Comparison of ENCODE assay signal across 17 mouse cellular contexts in the genomic region with DNA sequence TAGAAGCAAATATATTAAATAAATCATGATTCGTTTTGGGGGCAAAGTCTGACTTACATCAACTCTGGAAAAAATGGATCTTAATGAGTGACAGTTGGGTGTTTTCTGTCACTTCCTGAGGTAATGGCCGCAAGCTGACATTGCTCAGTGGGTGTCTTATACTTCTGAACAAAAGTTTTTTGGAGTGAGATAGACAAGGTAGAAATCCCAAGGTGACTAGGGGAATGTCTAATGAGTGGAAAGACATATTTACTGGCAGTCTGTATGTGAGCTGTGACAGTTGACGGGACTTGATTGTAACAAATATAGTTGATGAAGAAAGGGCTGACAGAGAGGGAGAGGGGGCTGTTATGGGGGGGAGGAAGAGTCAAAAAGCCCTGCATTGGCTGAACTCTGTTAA.
DNase-seq lines count a peak whose midpoint lies in the region; ATAC-seq and TF ChIP-seq lines count a peak whose summit lies in the region.
"Had no signal": no experiment of that assay in that cellular context is flagged by ENCODE, and none has a peak within 500 bp of the region (broad histone marks: within the 10 kb centered on the region; RNA-seq: fewer than 3 reads in every experiment).

No protein-coding gene starts in this region.

- H3K4me3 ChIP-seq in midbrain, embryonic 15.5 days, result no peak overlapping the region
- no peak overlapping the region for H3K4me3 ChIP-seq in midbrain, embryonic 10.5 days
- no peak overlapping the region for H3K4me3 ChIP-seq in limb, embryonic 10.5 days
- H3K4me3 ChIP-seq: embryonic facial prominence, embryonic 10.5 days; embryonic facial prominence, embryonic 12.5 days; forebrain, embryonic 13.5 days; forebrain, embryonic 15.5 days had no signal

- H3K4me1 ChIP-seq in midbrain, embryonic 15.5 days, result peaks cover 19% of the 10 kb centered on the region
- H3K4me1 ChIP-seq in midbrain, embryonic 10.5 days, result peaks cover 7% of the 10 kb centered on the region
- peaks cover 25% of the 10 kb centered on the region for H3K4me1 ChIP-seq in limb, embryonic 10.5 days

- H3K9me3 ChIP-seq in midbrain, embryonic 15.5 days, result no peaks in the 10 kb centered on the region
- no peaks in the 10 kb centered on the region for H3K9me3 ChIP-seq in midbrain, embryonic 10.5 days (replicated peaks)
- no peaks in the 10 kb centered on the region for H3K9me3 ChIP-seq in limb, embryonic 10.5 days (replicated peaks)
- H3K9me3 ChIP-seq: embryonic facial prominence, embryonic 10.5 days; embryonic facial prominence, embryonic 12.5 days; forebrain, embryonic 13.5 days; forebrain, embryonic 15.5 days had no signal

- DNase-seq in midbrain, embryonic 10.5 days (ENCODE audit: low spot score), result no peak
- peak; percentile 34 for DNase-seq in brain, embryonic 14.5 days (ENCODE audit: low read depth)
- DNase-seq in limb, embryonic 10.5 days (ENCODE audit: low spot score), result no peak
- no peak for DNase-seq in left cerebral cortex, postnatal 10 days (ENCODE audit: extremely low spot score in 1 of 2, low spot score in 2 of 2)
- no peak for DNase-seq in neural tube, embryonic 10.5 days (ENCODE audit: extremely low spot score, low spot score)
- DNase-seq: adrenal gland, adult 2 months; adrenal gland, postnatal 10 days; adrenal gland, postnatal 25 days; cerebellum, adult 11-12 months; cerebellum, adult 9-10 months; cerebellum, postnatal 10 days; cerebellum, postnatal 25 days had no signal

- 66% methylated on average over 3 of the region's 3 CpGs for whole genome bisulfite sequencing in midbrain, embryonic 15.5 days
- WGBS in midbrain, embryonic 10.5 days, result 83% methylated on average over 3 of the region's 3 CpGs
- WGBS in limb, embryonic 10.5 days, result 70% methylated on average over 3 of the region's 3 CpGs

- no peaks in the 10 kb centered on the region for H3K27me3 ChIP-seq in midbrain, embryonic 15.5 days (replicated peaks)
- no peaks in the 10 kb centered on the region for H3K27me3 ChIP-seq in midbrain, embryonic 10.5 days (ENCODE audit: low read depth, poor library complexity, severe bottlenecking)
- 0 out of 2 replicates have a peak, but pooled peaks cover 6% of the 10 kb centered on the region for H3K27me3 ChIP-seq in limb, embryonic 10.5 days (ENCODE audit: low read depth, poor library complexity, severe bottlenecking)
- H3K27me3 ChIP-seq: embryonic facial prominence, embryonic 12.5 days; forebrain, embryonic 15.5 days had no signal

- no peak overlapping the region for H3K9ac ChIP-seq in midbrain, embryonic 15.5 days
- H3K9ac ChIP-seq: embryonic facial prominence, embryonic 12.5 days; forebrain, embryonic 13.5 days; forebrain, embryonic 15.5 days had no signal

- TF ChIP-seq POLR2A in brain, embryonic 14.5 days (IDR thresholded peaks at IDR 0.05; ENCODE audit: borderline replicate concordance, extremely low read depth, insufficient read depth, insufficient read length, poor library complexity, severe bottlenecking), result no peak

- H3K4me2 ChIP-seq in midbrain, embryonic 15.5 days, result no peak overlapping the region
- H3K4me2 ChIP-seq: embryonic facial prominence, embryonic 12.5 days; forebrain, embryonic 13.5 days; forebrain, embryonic 15.5 days had no signal

- TF ChIP-seq CTCF in brain, embryonic 14.5 days (IDR thresholded peaks at IDR 0.05; ENCODE audit: borderline replicate concordance, extremely low read depth, insufficient read depth, insufficient read length), result no peak

- intact Hi-C loops in left cerebral cortex, postnatal 10 days (cut with DNase I), result no loop called here

- peak; percentile 79; the same call in 1 of the 2 replicates for ATAC-seq in midbrain, embryonic 15.5 days (replicated peaks)
- ATAC-seq: forebrain, embryonic 13.5 days; forebrain, embryonic 15.5 days had no signal

- no peak overlapping the region for H3K27ac ChIP-seq in midbrain, embryonic 15.5 days
- no peak overlapping the region for H3K27ac ChIP-seq in midbrain, embryonic 10.5 days (replicated peaks)
- H3K27ac ChIP-seq in limb, embryonic 10.5 days, result 0 out of 2 replicates have a peak overlapping the region, but pooled peaks have one; percentile 56
- H3K27ac ChIP-seq: embryonic facial prominence, embryonic 12.5 days; forebrain, embryonic 13.5 days; forebrain, embryonic 15.5 days had no signal

- H3K36me3 ChIP-seq in midbrain, embryonic 15.5 days (replicated peaks), result no peaks in the 10 kb centered on the region
- no peaks in the 10 kb centered on the region for H3K36me3 ChIP-seq in midbrain, embryonic 10.5 days
- no peaks in the 10 kb centered on the region for H3K36me3 ChIP-seq in limb, embryonic 10.5 days
- H3K36me3 ChIP-seq: embryonic facial prominence, embryonic 10.5 days; embryonic facial prominence, embryonic 12.5 days; forebrain, embryonic 15.5 days had no signal
